Mouse (Mus musculus) neural tube, embryonic 14.5 days (tissue): ENCODE data around the gene Rag2. TPM values are rescaled to one million over a fixed set of nuclear protein-coding genes. Genes with fewer than 3 reads are reported as not detected.
A peak's percentile ranks its signal among the peaks of the same experiment; 100 is the strongest.

Source experiments
- ATAC-seq: fragments of 200-750 bp; cut with Nextera tagmentation; 2 replicates; pipeline ENCODE4 v1.8.0; 2017; ENCODE audit warnings: low read depth, mild to moderate bottlenecking, moderate TSS enrichment, moderate library complexity
- H3K27ac ChIP-seq: fragments of 300-500 bp; sonication (generic); 2 replicates; pipeline ENCODE4 v1.5.1; 2014; ENCODE audit warnings: low read depth, mild to moderate bottlenecking, control low read depth, low read length, moderate library complexity, mixed read lengths
- H3K27me3 ChIP-seq: fragments of 300-500 bp; sonication (generic); 2 replicates; pipeline ENCODE4 v1.6.1; 2014; ENCODE audit warnings: low read length; ENCODE audit not compliant: control insufficient read depth, insufficient read depth
- H3K36me3 ChIP-seq: fragments of 300-500 bp; sonication (generic); 2 replicates; pipeline ENCODE4 v1.6.1; 2014; ENCODE audit warnings: low read length, mixed read lengths; ENCODE audit not compliant: control insufficient read depth, insufficient read depth
- H3K4me1 ChIP-seq: fragments of 300-500 bp; sonication (generic); 2 replicates; pipeline ENCODE4 v1.6.1; 2014; ENCODE audit warnings: low read length; ENCODE audit not compliant: control insufficient read depth, insufficient read depth
- H3K4me2 ChIP-seq: fragments of 300-500 bp; sonication (generic); 2 replicates; pipeline ENCODE4 v1.6.1; 2014; ENCODE audit warnings: mild to moderate bottlenecking, low read depth, low read length, control low read depth
- H3K4me3 ChIP-seq: fragments of 300-500 bp; sonication (generic); 2 replicates; pipeline ENCODE4 v1.5.1; 2014; ENCODE audit warnings: low read depth, low read length, control low read depth, mixed read lengths
- H3K9ac ChIP-seq: fragments of 300-500 bp; sonication (generic); replicated peaks from 2 replicates; pipeline ENCODE4 v1.6.1; 2014; ENCODE audit warnings: low read depth, mild to moderate bottlenecking, control low read depth, low read length, mixed read lengths
- H3K9me3 ChIP-seq: fragments of 300-500 bp; sonication (generic); 2 replicates; pipeline ENCODE4 v1.6.1; 2016; ENCODE audit warnings: low read length; ENCODE audit not compliant: control insufficient read depth
- WGBS: fragments of 180-500 bp; shearing (Covaris S2); extraction: QIAGEN DNeasy Blood & Tissue Kit; methylation state at CpG from one replicate; pipeline ENCODE4 v1.1.7; 2014; 5-methylcytosine and 5-hydroxymethylcytosine counted together
- polyA plus RNA-seq: library from polyadenylated mRNA; unstranded; fragments of >200 nt; fragmentation: Nextera tagmentation; extraction: Ambion mirVana; gene quantifications from 2 replicates; pipeline ENCODE4 v1.2.1, GENCODE M21; 2014

The Rag2 gene
- polyA plus RNA-seq, 1 experiment from 2014 or later = not detected

DNA sequence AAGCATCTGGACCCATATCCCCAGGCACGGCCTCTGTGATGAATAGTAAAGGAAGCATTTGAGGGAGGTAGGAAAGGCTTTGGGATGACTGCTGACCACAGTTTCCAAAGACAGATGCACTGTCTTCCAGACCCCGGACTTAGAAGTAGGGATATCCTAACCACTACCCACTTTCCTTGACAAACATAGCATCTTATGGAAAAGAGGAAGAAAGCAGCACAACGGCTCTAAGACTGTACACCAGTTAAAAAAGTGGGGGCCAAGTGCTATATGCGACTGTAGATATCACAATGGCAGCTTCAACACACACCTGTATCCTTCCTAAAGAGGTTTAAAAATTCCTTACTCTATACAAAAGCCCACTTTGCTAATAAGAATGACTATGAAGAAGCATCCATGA lies 6.1 kb upstream of the Rag2 start:
- Histone ChIP-seq H3K9ac (no peak overlapping the region), H3K27me3 (no peaks in the 10 kb centered on the region), H3K4me3 (no peak overlapping the region), H3K4me2 (no peak overlapping the region), H3K36me3 (no peaks in the 10 kb centered on the region), H3K27ac (no peak overlapping the region), H3K9me3 (no peaks in the 10 kb centered on the region), H3K4me1 (no peaks in the 10 kb centered on the region)
- 75% methylated on average over 4 of the region's 4 CpGs for WGBS
- ATAC-seq = no peak

DNA sequence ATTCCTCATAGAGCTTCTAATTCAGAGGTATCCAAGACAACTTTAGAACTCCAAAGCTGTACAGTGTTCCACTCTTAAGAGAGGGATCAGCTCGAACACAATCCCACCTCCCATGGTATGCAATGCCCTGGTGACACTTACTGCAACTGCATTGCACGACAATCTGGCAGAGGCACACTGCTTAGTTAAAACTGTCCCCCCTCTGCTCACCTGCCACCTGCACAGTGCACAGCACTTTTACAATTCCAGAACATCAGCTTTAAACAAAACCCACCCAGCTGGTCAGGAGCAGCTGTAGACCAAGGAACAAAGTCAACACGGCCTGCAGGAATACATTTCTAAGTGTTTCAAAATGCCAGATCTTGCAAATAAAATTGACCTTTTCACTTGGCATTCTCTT lies 3.6 kb upstream of the Rag2 start:
- WGBS = 77% methylated on average over 3 of the region's 3 CpGs
- Histone ChIP-seq H3K27ac (no peak overlapping the region), H3K4me1 (0 out of 2 replicates have a peak, but pooled peaks cover 2% of the 10 kb centered on the region), H3K36me3 (no peaks in the 10 kb centered on the region), H3K9ac (no peak overlapping the region), H3K27me3 (no peaks in the 10 kb centered on the region), H3K4me3 (no peak overlapping the region), H3K4me2 (no peak overlapping the region), H3K9me3 (no peaks in the 10 kb centered on the region)
- ATAC-seq = no peak

DNA sequence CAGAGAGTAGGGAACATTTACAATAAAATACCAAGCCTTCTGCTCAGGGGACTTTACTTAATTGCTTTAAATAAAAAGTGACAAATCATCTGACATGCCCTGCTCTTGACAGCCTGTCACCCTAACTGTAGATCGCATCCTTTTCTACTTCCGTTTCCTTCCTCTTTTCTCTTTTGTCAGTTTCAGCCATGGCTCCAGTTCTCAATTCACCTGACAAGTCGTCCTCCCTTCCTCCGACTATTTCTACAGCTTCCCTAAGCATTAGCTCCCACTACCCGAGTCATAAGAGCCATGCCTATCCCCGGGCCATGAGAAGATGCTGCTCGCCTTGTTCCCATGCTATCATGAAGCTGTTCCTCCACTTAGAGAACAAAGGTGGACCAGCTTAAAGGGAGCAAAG lies 2.9 kb upstream of the Rag2 start:
- H3K27me3 ChIP-seq = no peaks in the 10 kb centered on the region
- WGBS = 62% methylated on average over 7 of the region's 7 CpGs
- H3K27ac ChIP-seq = no peak overlapping the region
- H3K36me3 ChIP-seq = no peaks in the 10 kb centered on the region
- 0 out of 2 replicates have a peak, but pooled peaks cover 2% of the 10 kb centered on the region for H3K4me1 ChIP-seq
- no peaks in the 10 kb centered on the region for H3K9me3 ChIP-seq
- H3K4me2 ChIP-seq = no peak overlapping the region
- H3K9ac ChIP-seq = no peak overlapping the region
- ATAC-seq = no peak
- H3K4me3 ChIP-seq = no peak overlapping the region

DNA sequence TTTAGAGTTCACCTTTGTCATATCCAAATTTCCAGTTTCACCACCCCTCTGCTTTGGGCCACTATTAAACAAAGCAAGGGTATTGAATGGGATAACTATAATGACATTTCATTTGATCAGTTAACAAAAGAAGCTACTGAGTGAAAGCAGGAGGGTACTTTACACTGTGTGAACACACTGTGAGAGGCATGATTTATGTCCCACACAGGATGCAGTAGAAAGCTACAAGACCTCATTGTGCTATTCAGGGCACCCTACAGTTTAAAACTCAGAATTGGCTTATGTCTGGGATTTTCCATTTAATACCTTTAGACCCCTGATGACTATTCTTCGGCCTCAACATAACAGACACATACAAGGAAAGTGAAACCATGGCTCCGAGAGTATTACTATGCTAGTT lies 1.5 kb upstream of the Rag2 start:
- Histone ChIP-seq H3K4me2 (no peak overlapping the region), H3K9me3 (no peaks in the 10 kb centered on the region), H3K27ac (no peak overlapping the region), H3K4me1 (0 out of 2 replicates have a peak, but pooled peaks cover 5% of the 10 kb centered on the region), H3K4me3 (no peak overlapping the region), H3K36me3 (no peaks in the 10 kb centered on the region), H3K9ac (no peak overlapping the region), H3K27me3 (no peaks in the 10 kb centered on the region)
- ATAC-seq = peak; percentile 54; the same call in 1 of the 2 replicates
- 24% methylated on average over 2 of the region's 2 CpGs for WGBS

DNA sequence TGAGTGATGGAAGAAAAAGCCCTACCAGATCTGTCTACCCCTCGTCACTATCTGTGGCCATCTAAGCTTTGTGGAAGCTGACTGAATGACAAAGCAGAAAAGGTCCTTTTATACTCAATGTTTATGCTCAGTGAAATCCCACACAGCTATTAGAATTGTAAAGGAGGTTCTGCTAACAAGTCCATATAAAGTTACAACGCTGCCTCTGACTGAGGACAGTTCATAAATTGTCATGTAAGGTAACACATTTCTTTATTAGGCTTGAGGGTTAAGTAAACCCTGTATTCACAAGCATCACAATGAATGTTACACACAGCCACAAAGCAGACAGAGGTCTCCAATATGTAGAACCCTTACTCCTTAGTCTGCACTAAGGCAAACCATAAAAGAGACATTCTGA lies 507 bp upstream of the Rag2 start:
- H3K9me3 ChIP-seq = no peaks in the 10 kb centered on the region
- H3K4me2 ChIP-seq = no peak overlapping the region
- H3K36me3 ChIP-seq = no peaks in the 10 kb centered on the region
- H3K9ac ChIP-seq = no peak overlapping the region
- H3K4me1 ChIP-seq = 0 out of 2 replicates have a peak, but pooled peaks cover 5% of the 10 kb centered on the region
- H3K27ac ChIP-seq = no peak overlapping the region
- WGBS = 22% methylated on average over 2 of the region's 2 CpGs
- no peak overlapping the region for H3K4me3 ChIP-seq
- no peak for ATAC-seq
- H3K27me3 ChIP-seq = no peaks in the 10 kb centered on the region

DNA sequence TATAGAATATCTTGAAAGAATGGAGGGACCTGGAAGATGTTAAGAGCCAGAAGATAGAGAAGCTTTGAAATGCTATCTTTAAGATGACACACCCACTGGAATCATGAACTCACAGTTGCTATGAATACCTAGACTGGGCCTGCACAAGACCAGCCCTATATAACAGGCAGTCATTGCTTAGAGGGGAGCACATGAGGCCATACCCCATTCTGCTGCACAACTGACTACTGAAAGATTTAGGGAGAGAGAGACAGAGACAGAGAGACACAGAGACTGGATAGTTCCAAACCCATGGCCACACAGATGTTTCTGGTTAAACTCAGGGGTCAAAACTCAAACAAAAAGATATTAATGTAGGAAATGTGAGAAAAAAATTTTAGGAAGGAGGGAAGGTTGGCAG lies 2.7 kb downstream of the Rag2 start:
- Histone ChIP-seq H3K4me3 (no peak overlapping the region), H3K27ac (no peak overlapping the region), H3K9me3 (no peaks in the 10 kb centered on the region), H3K36me3 (no peaks in the 10 kb centered on the region), H3K9ac (no peak overlapping the region), H3K27me3 (no peaks in the 10 kb centered on the region), H3K4me2 (peak overlapping the region; percentile 72; the same call in 1 of the 2 replicates), H3K4me1 (0 out of 2 replicates have a peak, but pooled peaks cover 12% of the 10 kb centered on the region)
- no peak for ATAC-seq

DNA sequence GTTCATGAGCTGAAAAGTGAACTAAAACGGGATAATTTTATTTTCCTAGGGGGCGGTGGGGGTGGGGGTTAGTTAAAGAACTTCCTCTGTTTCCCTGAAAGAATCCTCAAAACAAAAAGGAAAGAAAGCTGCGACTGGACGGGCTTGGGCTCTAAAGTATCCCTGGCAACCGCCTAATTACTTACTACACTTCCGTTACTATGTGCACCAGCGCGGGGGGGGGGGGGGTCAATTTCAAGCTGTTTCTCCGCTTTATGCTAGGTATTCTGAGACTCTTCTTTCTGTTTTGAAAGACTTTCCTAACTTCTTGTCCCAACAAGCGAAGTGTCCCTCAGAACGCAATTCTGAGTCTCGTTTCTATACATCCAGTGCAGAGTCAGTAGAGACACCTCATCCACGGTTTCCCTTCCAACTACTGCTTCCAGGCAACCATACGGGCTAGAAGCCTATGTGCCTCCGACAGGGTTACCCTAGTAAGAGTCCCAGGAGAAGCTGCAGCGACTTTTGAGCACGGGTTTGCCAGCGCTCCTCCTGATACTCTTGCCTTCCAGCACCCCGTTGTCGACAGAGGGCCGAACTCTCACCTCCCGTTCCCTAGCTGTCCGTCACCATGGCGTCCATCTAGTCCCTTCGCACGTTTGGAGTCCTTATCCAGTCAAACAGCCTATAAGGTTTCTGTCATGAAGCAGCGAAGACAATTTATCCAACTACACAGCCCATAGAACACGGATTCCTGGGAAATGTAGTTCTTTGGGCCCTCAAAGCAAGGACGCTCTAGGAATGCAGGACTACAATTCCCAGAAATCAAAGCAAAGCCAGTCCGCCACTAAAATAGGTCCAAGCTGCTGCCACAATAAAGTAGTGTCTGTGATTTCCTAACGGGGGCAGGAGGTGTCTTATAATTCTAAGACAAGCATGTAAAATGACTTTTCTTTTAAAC lies 4.0 kb downstream of the Rag2 start:
- H3K9ac ChIP-seq = peak overlapping the region; percentile 64
- ATAC-seq = peak; percentile 99
- H3K36me3 ChIP-seq = no peaks in the 10 kb centered on the region
- no peaks in the 10 kb centered on the region for H3K9me3 ChIP-seq
- H3K4me2 ChIP-seq = peak overlapping the region; percentile 72
- WGBS = under 1% methylated on average over 31 of the region's 31 CpGs
- H3K27me3 ChIP-seq = no peaks in the 10 kb centered on the region
- peak overlapping the region; percentile 88 for H3K27ac ChIP-seq
- H3K4me1 ChIP-seq = 0 out of 2 replicates have a peak, but pooled peaks cover 11% of the 10 kb centered on the region
- H3K4me3 ChIP-seq = peak overlapping the region; percentile 63

DNA sequence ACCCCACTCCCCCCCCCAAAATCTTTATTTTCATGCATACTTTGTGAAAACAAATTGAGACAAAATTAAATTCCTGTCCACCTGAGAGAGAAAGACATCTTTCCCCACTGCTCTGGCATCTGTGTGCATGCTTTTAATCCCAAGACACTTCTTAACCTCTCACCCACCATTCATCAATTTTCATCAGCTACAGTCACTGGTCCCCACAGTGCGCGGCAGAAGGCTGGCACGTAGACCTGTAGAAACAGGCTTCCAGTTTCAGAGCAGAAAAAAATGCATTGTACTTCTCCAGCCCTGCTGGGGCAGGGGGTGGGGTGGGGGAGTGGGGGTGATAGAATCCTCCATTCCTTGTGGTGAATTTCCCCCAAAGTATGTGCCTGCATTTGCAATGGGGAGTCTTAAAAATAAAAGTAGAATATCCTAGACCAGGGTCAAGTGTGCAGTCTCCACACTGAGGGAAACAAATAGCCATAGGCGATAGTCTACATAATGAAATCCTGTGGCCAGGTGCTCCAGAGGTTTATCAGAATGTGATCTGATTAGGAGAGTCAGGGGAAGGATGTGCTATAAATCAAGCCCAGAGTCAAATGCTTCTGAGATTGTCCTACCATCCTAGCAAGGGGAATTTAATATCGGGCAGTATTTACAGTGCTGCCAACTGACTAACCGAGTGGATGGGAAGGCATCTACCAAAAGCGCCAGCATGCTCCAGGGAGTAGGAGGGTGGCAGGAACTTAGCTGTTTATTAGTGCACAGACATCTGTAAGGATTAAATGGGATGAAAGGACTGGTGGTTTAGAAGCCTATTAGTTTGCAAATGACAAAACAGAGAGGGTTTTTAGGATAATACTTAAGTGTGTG lies 14.7 kb downstream of the Rag2 start:
- 26% methylated on average over 7 of the region's 7 CpGs for WGBS
- Histone ChIP-seq H3K9ac (no peak overlapping the region), H3K9me3 (no peaks in the 10 kb centered on the region), H3K4me1 (0 out of 2 replicates have a peak, but pooled peaks cover 7% of the 10 kb centered on the region), H3K27ac (peak overlapping the region; percentile 36), H3K27me3 (no peaks in the 10 kb centered on the region), H3K4me2 (no peak overlapping the region; the same call in 1 of the 2 replicates), H3K36me3 (no peaks in the 10 kb centered on the region), H3K4me3 (no peak overlapping the region)
- ATAC-seq = peak; percentile 69
